Mouse (Mus musculus): ENCODE measurements at regions not wholly inside any gene's neighbourhood (a gene's known extent, or its start where the extent isn't known, plus 50 kb on each side); places are given as distances from the start of the nearest gene placed in this dataset.

DNA sequence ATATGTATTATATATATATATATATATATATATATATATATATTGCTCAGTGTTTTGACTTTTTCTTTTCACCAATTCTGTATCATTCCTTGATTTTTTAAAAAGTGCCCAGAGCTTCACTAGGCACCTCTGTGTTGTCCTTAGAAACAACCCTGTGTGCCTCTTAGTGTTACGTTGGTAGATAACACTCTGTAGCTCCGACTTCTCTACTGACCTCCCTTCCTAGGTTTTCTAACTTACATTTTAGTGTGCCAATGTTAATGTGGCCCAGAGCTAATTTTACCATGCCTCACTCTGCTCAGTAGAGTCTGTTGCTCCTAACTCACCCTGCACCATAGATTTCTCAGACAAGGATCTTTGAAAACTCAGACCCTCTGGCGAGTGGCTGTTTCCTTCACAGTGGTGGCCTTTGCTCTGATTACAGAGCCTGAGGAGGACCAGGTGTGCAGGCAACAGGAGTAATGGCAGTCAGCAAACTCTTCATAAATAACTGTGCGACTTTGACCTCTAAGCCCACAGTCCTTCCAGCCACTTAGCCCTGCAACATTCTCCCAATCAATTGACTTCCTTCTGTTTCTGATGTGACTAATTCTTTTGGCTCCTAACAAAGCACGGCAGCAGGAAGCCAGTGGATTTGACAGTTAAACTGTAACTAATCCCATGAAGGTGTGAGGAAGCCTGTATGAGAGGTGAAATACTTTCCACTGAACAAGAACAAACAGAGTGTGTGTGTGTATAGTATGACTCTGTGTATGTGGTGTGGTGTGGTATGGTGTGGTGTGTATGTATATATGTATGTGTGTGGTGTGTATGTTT lies 53.6 kb upstream of the Actr3 start:
- DNase-seq = no peak

DNA sequence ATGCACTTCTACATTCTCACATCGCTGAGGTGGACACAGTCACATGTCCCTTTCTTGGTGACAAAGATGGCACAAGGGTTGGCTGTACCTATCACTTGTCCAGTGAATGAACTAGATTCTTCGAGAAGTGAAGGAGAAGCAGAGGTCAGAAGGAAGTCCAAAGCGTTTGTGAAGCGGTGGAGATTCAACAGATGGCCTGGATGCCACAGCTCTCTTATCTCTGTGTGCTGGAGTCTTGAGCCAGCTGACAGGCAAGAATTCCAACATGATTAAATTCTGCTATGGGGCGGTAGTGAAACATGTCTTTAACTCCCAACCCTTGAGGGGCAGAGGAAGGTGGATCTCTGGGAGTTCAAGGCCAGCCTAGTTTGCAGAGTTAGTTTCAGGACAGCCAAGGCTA lies 55.5 kb upstream of the Actr3 start:
- no peak for DNase-seq

DNA sequence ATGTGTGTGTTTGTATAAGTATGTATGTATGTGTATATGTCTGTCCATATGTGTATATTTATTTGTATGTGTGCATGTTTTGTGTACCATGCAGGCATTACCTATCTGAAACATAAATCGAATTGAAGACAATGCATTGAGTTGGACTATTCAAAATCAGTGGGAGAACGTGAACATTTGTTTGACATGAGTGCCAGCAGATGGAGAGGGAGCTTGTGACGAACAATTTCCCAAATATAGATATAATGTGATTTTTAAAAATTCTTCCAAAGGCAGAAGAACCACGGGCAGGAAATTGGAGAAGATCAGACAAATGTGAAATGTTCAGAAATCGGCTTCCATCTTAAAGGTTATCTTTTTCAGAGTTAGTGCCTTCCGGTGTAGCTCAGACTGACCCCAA lies 59.1 kb upstream of the Actr3 start:
- no peak for DNase-seq

DNA sequence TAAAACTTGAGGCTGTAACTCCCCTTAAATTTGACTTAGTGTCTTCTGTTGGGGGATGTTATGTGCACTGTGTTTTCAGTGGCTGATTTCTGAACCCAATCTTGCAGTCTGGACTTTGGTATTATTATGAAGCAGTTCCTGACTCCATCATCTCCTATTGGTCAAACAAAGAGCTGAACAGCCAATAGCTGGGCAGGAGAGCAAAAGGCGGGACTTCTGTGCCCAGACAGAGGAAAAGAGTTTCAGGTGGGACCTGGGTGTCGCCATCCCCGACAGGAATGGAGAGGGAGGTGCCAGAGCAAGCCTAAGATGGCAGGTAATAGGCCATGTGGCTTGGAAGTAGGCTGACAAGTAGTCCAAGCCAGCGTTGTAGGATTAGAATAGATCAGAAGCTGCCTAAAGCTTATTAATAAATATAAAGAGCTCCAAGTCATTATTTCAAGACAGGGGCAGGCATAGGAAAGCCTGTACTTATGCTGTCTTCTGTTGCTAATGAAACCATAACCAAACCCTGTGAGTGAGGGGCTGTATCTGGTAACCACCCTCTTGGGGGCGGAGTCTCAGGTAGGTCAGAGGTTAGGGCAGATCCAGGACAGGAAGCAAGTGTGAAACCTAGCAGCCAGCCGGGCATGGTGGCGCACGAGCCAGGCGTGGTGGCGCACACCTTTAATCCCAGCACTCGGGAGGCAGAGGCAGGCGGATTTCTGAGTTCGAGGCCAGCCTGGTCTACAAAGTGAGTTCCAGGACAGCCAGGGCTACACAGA lies 60.0 kb upstream of the Actr3 start:
- no peak for DNase-seq

DNA sequence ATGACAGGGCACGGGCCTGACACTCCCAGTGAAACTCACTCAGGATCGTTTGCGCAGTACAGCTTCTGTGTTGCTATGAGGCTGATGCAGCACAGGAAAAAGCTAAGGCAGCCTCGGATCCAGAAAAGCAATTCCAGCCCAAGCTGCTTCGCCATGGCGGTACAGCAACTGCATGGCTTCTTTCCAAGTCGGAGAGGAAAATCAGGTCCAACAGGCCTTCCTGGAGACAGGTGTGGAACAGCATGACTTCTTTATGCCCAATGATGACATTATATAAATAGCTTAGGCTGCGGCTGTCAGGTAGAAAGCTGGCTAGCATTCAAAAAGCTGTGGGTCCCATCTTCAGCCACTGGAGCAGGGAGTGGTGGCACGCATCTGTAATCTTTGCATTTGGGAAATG lies 61.5 kb upstream of the Actr3 start:
- DNase-seq = no peak

DNA sequence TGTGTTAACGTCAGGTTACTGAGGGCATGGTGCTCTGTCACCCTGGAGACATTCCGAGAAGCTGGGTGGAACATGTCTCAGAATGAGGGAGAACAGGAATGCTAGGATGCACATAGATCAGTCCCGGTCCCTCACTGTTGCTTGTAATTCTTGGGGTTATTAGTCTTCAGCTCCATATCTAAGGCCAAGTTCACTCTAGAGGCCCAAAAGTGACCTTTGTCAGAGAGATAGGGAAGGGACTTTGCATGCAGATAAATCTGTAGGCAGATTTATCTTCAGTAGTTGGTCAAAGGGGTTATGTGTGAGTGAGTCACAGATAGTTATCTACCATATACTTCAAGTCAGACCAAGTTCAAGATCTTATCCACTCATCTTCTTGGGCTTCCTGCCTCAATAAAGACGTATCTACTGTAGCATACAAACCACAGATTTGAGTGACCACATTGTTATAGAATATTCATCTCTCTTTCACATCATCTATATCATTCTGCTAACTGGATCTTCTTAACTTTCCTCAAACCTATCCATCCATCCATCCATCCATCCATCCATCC lies 58.4 kb upstream of the Slc35f5 start:
- DNase-seq = no peak

DNA sequence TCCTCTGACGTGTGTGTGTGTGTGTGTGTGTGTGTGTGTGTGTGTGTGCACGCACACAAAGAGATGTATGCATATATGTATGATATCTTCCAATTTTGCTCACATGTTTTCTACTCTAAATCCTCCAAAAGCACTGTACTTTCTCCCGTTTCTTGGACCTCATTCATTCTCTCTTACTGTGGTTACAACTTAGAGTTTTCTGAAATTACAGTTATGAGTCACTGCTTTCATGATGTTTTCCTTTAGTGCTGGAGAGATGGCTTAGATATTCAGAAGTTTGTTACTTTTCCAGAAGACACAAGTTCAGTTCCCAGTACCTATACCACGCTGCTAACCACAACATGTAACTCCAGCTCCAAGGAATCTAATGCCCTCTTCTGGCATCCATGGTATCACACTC lies 56.5 kb upstream of the Slc35f5 start:
- DNase-seq = no peak

DNA sequence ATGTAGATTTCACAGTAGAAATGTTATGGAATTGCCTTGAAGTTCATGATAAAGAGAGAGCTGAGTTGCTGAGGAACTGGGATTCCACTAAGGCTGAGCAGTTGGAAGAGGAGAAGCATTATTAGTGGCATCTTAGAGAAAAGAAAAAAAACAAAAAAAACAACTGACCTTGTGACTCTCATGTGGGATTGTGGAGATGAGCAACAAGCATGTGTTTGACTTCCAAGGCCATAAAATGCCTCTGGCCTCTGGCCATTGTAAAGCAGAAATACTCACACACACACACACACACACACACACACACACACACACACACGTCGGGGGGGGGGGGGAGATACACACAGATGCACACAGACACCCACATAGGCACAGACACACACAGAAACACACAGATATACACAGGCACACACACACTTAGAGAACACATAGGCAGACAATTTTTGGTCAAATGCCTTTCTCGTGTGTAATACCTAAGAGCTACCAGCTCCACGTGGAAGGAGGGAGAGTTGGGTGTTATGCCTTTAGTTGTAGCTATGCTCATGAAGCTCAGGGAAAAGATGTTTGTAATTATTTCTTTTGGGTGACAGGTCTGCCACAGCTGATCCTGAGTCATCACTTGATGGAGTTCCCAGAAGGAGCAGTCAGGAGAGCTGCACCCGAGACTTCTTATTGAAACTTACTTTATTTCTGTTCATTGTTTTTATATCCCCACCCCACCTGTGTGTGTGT lies 52.4 kb upstream of the Slc35f5 start:
- no peak for DNase-seq

DNA sequence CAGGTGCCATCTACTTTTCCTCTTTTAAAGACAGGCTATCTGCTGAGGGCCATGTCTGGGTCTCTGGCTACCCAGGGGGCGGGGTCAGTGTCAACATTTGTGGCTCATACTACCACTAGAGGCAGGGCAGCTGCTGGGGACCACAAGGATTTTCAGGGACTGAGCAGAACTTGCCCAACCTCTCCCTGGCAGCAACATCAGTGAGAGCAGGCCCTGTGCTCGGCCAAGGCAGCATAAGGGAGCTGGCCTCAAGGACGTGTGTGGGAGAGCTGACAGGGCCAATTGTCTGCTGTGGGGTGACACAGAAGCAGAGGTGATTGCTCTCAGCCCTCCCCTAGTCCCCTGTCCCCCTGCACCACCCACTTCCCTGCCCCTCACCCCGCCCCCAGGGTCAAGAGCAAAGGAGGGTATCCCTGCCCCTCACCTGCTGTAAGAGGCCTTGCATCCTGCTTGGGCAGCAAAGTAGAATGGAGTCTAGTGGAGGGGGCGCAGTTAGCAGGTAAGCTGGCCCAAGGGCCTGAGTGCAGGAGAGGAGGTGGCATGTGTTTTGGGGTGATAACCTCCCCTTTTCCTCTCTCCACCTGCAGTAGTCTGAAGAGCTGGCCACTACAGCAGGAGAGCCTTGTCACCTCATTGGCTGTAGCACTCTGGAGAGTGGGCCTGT lies 51.7 kb upstream of the Slc35f5 start:
- peak; percentile 41 for DNase-seq
